Mouse (Mus musculus): Measurements from ENCODE around the gene Ikbip. TPM values are rescaled to one million over a fixed set of nuclear protein-coding genes. Genes with fewer than 3 reads are reported as not detected.

Ikbip gene
- total and polyA plus RNA-seq, 3 experiments: 9.9 to 12.3 TPM; not detected in 1

DNA sequence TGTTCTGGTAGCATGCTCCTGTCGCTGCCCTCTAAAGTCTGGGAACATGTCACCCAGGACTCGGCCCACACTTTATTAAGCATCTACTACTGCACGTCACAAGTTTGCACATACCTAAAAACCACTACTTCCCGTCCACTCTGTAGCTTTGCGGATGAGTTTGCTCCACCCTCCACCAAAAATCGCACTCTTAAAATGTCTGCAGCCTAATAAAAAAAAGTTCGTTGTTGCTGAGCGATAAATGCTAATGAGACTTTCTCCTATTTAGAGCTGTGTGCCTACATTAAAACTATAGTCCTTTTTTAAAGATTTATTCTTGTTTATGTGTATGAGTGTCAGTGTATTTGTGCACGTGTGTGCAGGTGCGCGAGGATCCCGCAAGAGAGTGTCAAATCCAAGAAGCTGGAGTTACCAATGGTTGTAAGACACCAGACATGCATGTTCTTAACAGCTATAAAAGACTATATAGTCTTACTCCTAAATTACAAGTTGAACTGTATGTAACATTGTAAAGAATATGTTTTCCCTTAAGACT lies 720 bp downstream of the Ikbip start:
- Histone ChIP-seq H3K27me3 (ENCODE audit: control insufficient read depth in 1 of 2, insufficient read depth in 2 of 2, low read length in 2 of 2) (no peaks in the 10 kb centered on the region), H3K4me1 (ENCODE audit: control insufficient read depth in 1 of 2, insufficient read depth in 2 of 2, low read length in 2 of 2) (peaks cover 3 to 4% of the 10 kb centered on the region in 2 experiments; a peak in 1 of 4 replicates), H3K27ac (ENCODE audit: control insufficient read depth, low read depth, low read length) (no peak overlapping the region), H3K9me3 (replicated peaks; ENCODE audit: insufficient read depth, low read length) (no peaks in the 10 kb centered on the region), H3K79me2 (ENCODE audit: control insufficient read depth, insufficient read depth, low read length, poor library complexity) (peaks cover 4% of the 10 kb centered on the region), H3K4me3 (ENCODE audit: control insufficient read depth in 1 of 2, insufficient read depth in 1 of 2, low read depth in 2 of 2, low read length in 2 of 2) (peak overlapping the region; percentile 63 to 89), H3K9ac (ENCODE audit: control insufficient read depth, low read depth, low read length, poor library complexity, severe bottlenecking) (peak overlapping the region; percentile 70), H3K36me3 (ENCODE audit: control insufficient read depth in 1 of 2, insufficient read depth in 2 of 2, low read length in 2 of 2) (peaks cover 1 to 3% of the 10 kb centered on the region in 2 experiments; a peak in 2 of 4 replicates)
- TF ChIP-seq MAX (IDR thresholded peaks at IDR 0.05; ENCODE audit: low read length) (peak; percentile 69), GABPA (IDR thresholded peaks at IDR 0.05; ENCODE audit: low read depth, low read length) (no peak), ZMIZ1 (IDR thresholded peaks at IDR 0.05; ENCODE audit: low read depth, low read length) (no peak), ZC3H11A (IDR thresholded peaks at IDR 0.05; ENCODE audit: low read depth, low read length) (no peak), MYC (IDR thresholded peaks at IDR 0.05; ENCODE audit: low read depth, low read length) (0 out of 2 replicates have a peak, but pooled peaks have one; percentile 45), SIN3A (IDR thresholded peaks at IDR 0.05; ENCODE audit: low read length) (peak; percentile 38), RAD21 (IDR thresholded peaks at IDR 0.05; ENCODE audit: low read depth, low read length) (no peak), TAL1 (IDR thresholded peaks at IDR 0.05; ENCODE audit: low read length) (no peak), E2F4 (IDR thresholded peaks at IDR 0.05; ENCODE audit: borderline replicate concordance, low read depth, low read length) (no peak), CHD1 (IDR thresholded peaks at IDR 0.05; ENCODE audit: low read depth, low read length) (no peak), TBP (IDR thresholded peaks at IDR 0.05; ENCODE audit: low read depth, low read length) (peak; percentile 27; the same call in 1 of the 2 replicates), MAZ (IDR thresholded peaks at IDR 0.05; ENCODE audit: low read depth, low read length) (no peak), NRF1 (IDR thresholded peaks at IDR 0.05; ENCODE audit: insufficient read depth, low read depth, low read length, poor library complexity, severe bottlenecking) (no peak), USF1 (IDR thresholded peaks at IDR 0.05; ENCODE audit: low read depth, low read length) (no peak), SMC3 (IDR thresholded peaks at IDR 0.05; ENCODE audit: low read depth, low read length) (no peak), ZNF384 (IDR thresholded peaks at IDR 0.05; ENCODE audit: low read depth, low read length) (peak; percentile 74), CTCF (IDR thresholded peaks at IDR 0.05 in 2 of 3, conservative IDR thresholded peaks at IDR 0.05 in 1 of 3; ENCODE audit: control insufficient read depth in 1 of 3, insufficient read depth in 1 of 3, low read depth in 2 of 3, low read length in 3 of 3, poor library complexity in 1 of 3, severe bottlenecking in 1 of 3) (no peak), MYB (IDR thresholded peaks at IDR 0.05; ENCODE audit: low read depth, low read length) (no peak), RCOR1 (IDR thresholded peaks at IDR 0.05; ENCODE audit: low read depth, low read length) (no peak), MXI1 (IDR thresholded peaks at IDR 0.05; ENCODE audit: low read depth, low read length) (peak; percentile 80), POLR2AphosphoS5 (IDR thresholded peaks at IDR 0.05; ENCODE audit: borderline replicate concordance, low read depth, low read length) (no peak), GATA1 (IDR thresholded peaks at IDR 0.05; ENCODE audit: low read depth, low read length) (no peak)
- peak; percentile 78 for DNase-seq (ENCODE audit: low read depth, low spot score)
